Mouse (Mus musculus) lung, postnatal 0 days (tissue): ENCODE measurements around the gene Evx1. TPM values are rescaled to one million over a fixed set of nuclear protein-coding genes. Genes with fewer than 3 reads are reported as not detected.

Experiments
- ATAC-seq: fragments of 200-750 bp; cut with Nextera tagmentation; 2 replicates; pipeline ENCODE4 v1.8.0; 2017; ENCODE audit warnings: moderate library complexity
- DNase-seq: peaks from one replicate; pipeline ENCODE4 v3.0.0-alpha.2; 2016; ENCODE audit warnings: low spot score
- H3K27ac ChIP-seq: fragments of 300-500 bp; sonication (generic); 2 replicates; pipeline ENCODE4 v1.5.1; 2014; ENCODE audit warnings: antibody characterized with exemption, mild to moderate bottlenecking, low read length, mixed read lengths
- H3K27me3 ChIP-seq: fragments of 300-500 bp; sonication (generic); replicated peaks from 2 replicates; pipeline ENCODE4 v1.6.1; 2014; ENCODE audit warnings: low read length, mixed read lengths; ENCODE audit not compliant: insufficient read depth
- H3K36me3 ChIP-seq: fragments of 300-500 bp; sonication (generic); 2 replicates; pipeline ENCODE4 v1.6.1; 2014; ENCODE audit warnings: low read length, mixed read lengths; ENCODE audit not compliant: insufficient read depth
- H3K4me1 ChIP-seq: fragments of 300-500 bp; sonication (generic); 2 replicates; pipeline ENCODE4 v1.6.1; 2014; ENCODE audit warnings: antibody characterized with exemption, low read depth, low read length, mixed read lengths; ENCODE audit not compliant: insufficient read depth
- H3K4me2 ChIP-seq: fragments of 300-500 bp; sonication (generic); replicated peaks from 2 replicates; pipeline ENCODE4 v1.6.1; 2014; ENCODE audit warnings: low read depth, mild to moderate bottlenecking, low read length, moderate library complexity, mixed read lengths
- H3K4me3 ChIP-seq: fragments of 300-500 bp; sonication (generic); 2 replicates; pipeline ENCODE4 v1.5.1; 2014; ENCODE audit warnings: low read depth, low read length
- H3K9ac ChIP-seq: fragments of 300-500 bp; sonication (generic); replicated peaks from 2 replicates; pipeline ENCODE4 v1.6.1; 2014; ENCODE audit warnings: low read depth, mild to moderate bottlenecking
- H3K9me3 ChIP-seq: fragments of 300-500 bp; sonication (generic); 2 replicates; pipeline ENCODE4 v1.6.1; 2016; ENCODE audit warnings: low read length, mixed read lengths
- CTCF ChIP-seq: IDR thresholded peaks from 2 replicates; pipeline ENCODE4 v1.5.1; 2016; ENCODE audit warnings: antibody characterized with exemption, mild to moderate bottlenecking
- EP300 ChIP-seq: IDR thresholded peaks from 2 replicates; pipeline ENCODE4 v1.6.1; 2016; ENCODE audit warnings: antibody characterized with exemption, mild to moderate bottlenecking, control low read depth
- WGBS: fragments of 180-500 bp; shearing (Covaris S2); extraction: QIAGEN DNeasy Blood & Tissue Kit; methylation state at CpG from one replicate; pipeline ENCODE4 v1.1.7; 2014; 5-methylcytosine and 5-hydroxymethylcytosine counted together
- polyA plus RNA-seq: library from polyadenylated mRNA; unstranded; fragments of >200 nt; fragmentation: Nextera tagmentation; extraction: Ambion mirVana; gene quantifications from 2 replicates; pipeline ENCODE4 v1.2.1, GENCODE M21; 2015

Gene Evx1
- polyA plus RNA-seq, 1 experiment from 2014 or later: not detected

DNA sequence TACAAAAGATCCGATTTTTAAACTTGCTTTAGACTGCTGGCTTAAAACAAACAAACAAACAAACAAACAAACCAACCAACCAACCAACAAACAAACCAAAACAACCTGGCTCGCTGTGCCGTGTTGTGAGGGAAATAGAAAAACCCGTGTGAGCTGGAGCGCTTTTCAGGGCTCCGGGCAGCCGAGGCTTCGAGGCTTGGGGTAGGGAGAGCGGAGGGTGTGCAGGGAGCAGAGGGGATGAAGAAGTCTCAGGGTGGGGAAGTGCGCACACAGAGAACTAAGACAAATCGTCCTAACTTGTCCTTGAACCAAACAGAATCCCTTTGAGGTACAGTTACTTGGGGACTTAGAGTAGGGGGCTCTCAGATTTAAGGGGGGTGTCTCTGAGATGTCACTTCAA is 38.7 kb upstream of the Evx1 start:
- Histone ChIP-seq H3K4me1 (no peaks in the 10 kb centered on the region), H3K4me3 (no peak overlapping the region)
- 5% methylated on average over 11 of the region's 11 CpGs for WGBS

GRCm38 (mm10) chr6:52275563-52276280 is 37.6 kb upstream of the Evx1 start:
- no peak for DNase-seq
- H3K27me3 ChIP-seq: peaks cover 70% of the 10 kb centered on the region
- H3K4me3 ChIP-seq: no peak overlapping the region
- TF ChIP-seq EP300 (no peak), CTCF (no peak)
- no peak for ATAC-seq
- H3K36me3 ChIP-seq: no peaks in the 10 kb centered on the region
- 17% methylated on average over 8 of the region's 8 CpGs for WGBS
- H3K4me2 ChIP-seq: no peak overlapping the region
- no peak overlapping the region for H3K27ac ChIP-seq
- no peak overlapping the region for H3K9ac ChIP-seq
- no peaks in the 10 kb centered on the region for H3K4me1 ChIP-seq
- H3K9me3 ChIP-seq: no peaks in the 10 kb centered on the region

More for the DNA sequence above, 38.7 kb upstream of the Evx1 start:
- Histone ChIP-seq H3K9ac (no peak overlapping the region), H3K4me2 (no peak overlapping the region), H3K27ac (no peak overlapping the region), H3K9me3 (no peaks in the 10 kb centered on the region), H3K36me3 (no peaks in the 10 kb centered on the region), H3K27me3 (peaks cover 81% of the 10 kb centered on the region)
- DNase-seq (no peak), ATAC-seq (no peak)
- no peak for TF ChIP-seq CTCF
- TF ChIP-seq EP300: no peak

GRCm38 (mm10) chr6:52276382-52276781 is 36.9 kb upstream of the Evx1 start:
- H3K9ac ChIP-seq: no peak overlapping the region
- no peak for DNase-seq
- no peaks in the 10 kb centered on the region for H3K9me3 ChIP-seq
- H3K36me3 ChIP-seq: no peaks in the 10 kb centered on the region
- WGBS: 9% methylated on average over 6 of the region's 6 CpGs
- TF ChIP-seq EP300 (no peak), CTCF (no peak)
- no peaks in the 10 kb centered on the region for H3K4me1 ChIP-seq
- peaks cover 63% of the 10 kb centered on the region for H3K27me3 ChIP-seq
- ATAC-seq: no peak
- no peak overlapping the region for H3K27ac ChIP-seq
- H3K4me2 ChIP-seq: no peak overlapping the region
- H3K4me3 ChIP-seq: no peak overlapping the region

GRCm38 (mm10) chr6:52276920-52277319 is 36.4 kb upstream of the Evx1 start:
- 12% methylated on average over 5 of the region's 5 CpGs for WGBS
- no peak overlapping the region for H3K4me2 ChIP-seq

DNA sequence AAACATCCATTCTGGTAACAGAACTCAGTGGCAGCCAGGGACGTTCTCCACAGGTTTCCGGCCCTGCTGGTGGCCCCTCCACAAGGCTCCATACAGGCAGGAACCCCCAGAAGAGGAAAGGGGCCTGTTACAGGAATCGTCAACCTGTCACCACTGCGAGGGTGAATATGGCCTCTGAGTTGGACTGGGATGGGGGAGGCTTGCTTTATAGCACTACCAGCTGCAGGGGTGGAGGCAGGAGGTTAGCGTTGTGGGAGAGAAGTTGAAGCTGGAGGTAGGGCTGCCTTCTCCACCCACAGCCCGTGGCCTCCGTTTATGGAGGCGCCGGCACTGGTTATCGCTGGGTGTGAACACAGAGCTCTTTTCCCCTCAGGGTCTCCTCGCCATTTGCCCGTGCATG is 32.2 kb upstream of the Evx1 start:
- no peak overlapping the region for H3K4me3 ChIP-seq
- H3K36me3 ChIP-seq: no peaks in the 10 kb centered on the region
- no peak overlapping the region for H3K4me2 ChIP-seq
- DNase-seq (no peak), ATAC-seq (no peak)
- H3K9me3 ChIP-seq: no peaks in the 10 kb centered on the region
- TF ChIP-seq EP300 (no peak), CTCF (no peak)
- H3K4me1 ChIP-seq: no peaks in the 10 kb centered on the region
- 59% methylated on average over 12 of the region's 12 CpGs for WGBS
- peaks cover 21% of the 10 kb centered on the region for H3K27me3 ChIP-seq
- no peak overlapping the region for H3K27ac ChIP-seq
- H3K9ac ChIP-seq: no peak overlapping the region

More at GRCm38 (mm10) chr6:52276920-52277319, 36.4 kb upstream of the Evx1 start:
- Histone ChIP-seq H3K27me3 (peaks cover 58% of the 10 kb centered on the region), H3K4me1 (no peaks in the 10 kb centered on the region), H3K4me3 (no peak overlapping the region), H3K36me3 (no peaks in the 10 kb centered on the region), H3K27ac (no peak overlapping the region), H3K9ac (no peak overlapping the region), H3K9me3 (no peaks in the 10 kb centered on the region)
- no peak for TF ChIP-seq EP300
- TF ChIP-seq CTCF: no peak
- DNase-seq: no peak
- no peak for ATAC-seq

DNA sequence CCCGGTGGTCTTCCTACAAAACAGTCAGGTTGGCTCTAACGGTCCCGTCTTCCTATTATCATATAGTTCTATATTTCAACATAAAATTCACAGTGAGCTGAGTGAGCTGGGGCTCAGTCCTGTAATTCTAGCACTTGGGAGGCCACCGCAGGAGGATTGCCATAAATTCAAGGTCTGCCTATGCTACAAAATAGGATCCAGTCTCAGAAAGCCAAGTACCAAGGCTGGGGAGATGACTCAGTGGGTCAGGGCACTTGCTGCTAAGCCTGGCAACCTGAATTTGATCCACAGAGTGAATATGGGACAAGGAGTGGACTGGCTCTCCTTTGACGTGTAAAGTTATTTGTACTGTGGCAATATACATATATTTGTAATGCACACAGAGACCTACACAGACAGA is 29.4 kb upstream of the Evx1 start:
- no peak for ATAC-seq
- no peak overlapping the region for H3K4me2 ChIP-seq
- no peak overlapping the region for H3K9ac ChIP-seq
- no peak overlapping the region for H3K27ac ChIP-seq
- H3K9me3 ChIP-seq: no peaks in the 10 kb centered on the region
- peaks cover 8% of the 10 kb centered on the region; the same call in 1 of the 2 replicates for H3K27me3 ChIP-seq
- H3K36me3 ChIP-seq: no peaks in the 10 kb centered on the region
- H3K4me3 ChIP-seq: no peak overlapping the region
- H3K4me1 ChIP-seq: no peaks in the 10 kb centered on the region
- TF ChIP-seq CTCF: no peak
- TF ChIP-seq EP300: no peak
- no peak for DNase-seq
- 78% methylated on average over 5 of the region's 5 CpGs for WGBS
